Mouse (Mus musculus) lung, embryonic 15.5 days (tissue): Measurements from ENCODE around the gene Chst5. TPM values are rescaled to one million over a fixed set of nuclear protein-coding genes. Genes with fewer than 3 reads are reported as not detected.

Experiments
- ATAC-seq: fragments of 200-750 bp; cut with Nextera tagmentation; 2 replicates; pipeline ENCODE4 v1.8.0; 2017; ENCODE audit warnings: moderate number of reproducible peaks, borderline replicate concordance; ENCODE audit not compliant: low FRiP score, low TSS enrichment; ENCODE audit errors: extremely low read depth
- H3K27ac ChIP-seq: fragments of 300-500 bp; sonication (generic); 2 replicates; pipeline ENCODE4 v1.5.1; 2015; ENCODE audit warnings: moderate library complexity, mild to moderate bottlenecking, inconsistent platforms
- H3K27me3 ChIP-seq: fragments of 300-500 bp; sonication (generic); 2 replicates; pipeline ENCODE4 v1.6.1; 2015; ENCODE audit warnings: inconsistent platforms
- H3K36me3 ChIP-seq: fragments of 300-500 bp; sonication (generic); 2 replicates; pipeline ENCODE4 v1.6.1; 2015; ENCODE audit warnings: inconsistent platforms
- H3K4me1 ChIP-seq: fragments of 300-500 bp; sonication (generic); 2 replicates; pipeline ENCODE4 v1.6.1; 2015; ENCODE audit warnings: inconsistent platforms
- H3K4me2 ChIP-seq: fragments of 300-500 bp; sonication (generic); 2 replicates; pipeline ENCODE4 v1.6.1; 2015; ENCODE audit warnings: inconsistent platforms, mild to moderate bottlenecking, moderate library complexity
- H3K4me3 ChIP-seq: fragments of 300-500 bp; sonication (generic); 2 replicates; pipeline ENCODE4 v1.5.1; 2015; ENCODE audit warnings: mild to moderate bottlenecking, inconsistent platforms
- H3K9ac ChIP-seq: fragments of 300-500 bp; sonication (generic); 2 replicates; pipeline ENCODE4 v1.6.1; 2015; ENCODE audit warnings: inconsistent platforms
- H3K9me3 ChIP-seq: fragments of 300-500 bp; sonication (generic); 2 replicates; pipeline ENCODE4 v1.6.1; 2016; ENCODE audit warnings: inconsistent platforms
- WGBS: fragments of 180-500 bp; shearing (Covaris S2); methylation state at CpG from one replicate; pipeline ENCODE4 v1.1.7; 2015; 5-methylcytosine and 5-hydroxymethylcytosine counted together
- polyA plus RNA-seq: library from polyadenylated mRNA; unstranded; fragments of >200 nt; fragmentation: Nextera tagmentation; extraction: Ambion mirVana; gene quantifications from 2 replicates; pipeline ENCODE4 v1.2.1, GENCODE M21; 2015

The Chst5 gene
- polyA plus RNA-seq, 1 experiment from 2014 or later, result 12.0 TPM

DNA sequence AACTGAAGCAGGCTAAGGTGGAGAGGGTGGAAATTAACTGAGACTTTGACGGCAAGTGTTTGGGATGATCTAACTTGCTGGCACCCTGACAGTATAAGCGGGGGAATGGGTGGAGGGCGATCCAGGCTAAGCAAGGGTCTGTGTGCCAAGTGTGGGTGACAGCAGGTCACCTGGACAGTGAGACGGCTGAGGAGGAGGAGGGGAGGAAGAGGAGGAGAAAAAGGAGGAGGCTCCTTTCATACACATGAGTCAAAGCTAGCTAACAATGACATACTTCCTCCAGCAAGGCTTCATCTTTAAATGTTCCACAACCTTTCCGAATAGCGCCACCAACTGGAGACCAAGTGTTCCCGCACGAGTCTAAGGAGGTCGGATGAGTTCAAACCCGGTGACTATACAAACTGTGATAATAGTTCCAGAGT, 13.1 kb upstream of the Chst5 start:
- Histone ChIP-seq H3K4me2 (0 out of 2 replicates have a peak overlapping the region, but pooled peaks have one; percentile 10), H3K36me3 (no peaks in the 10 kb centered on the region), H3K27me3 (no peaks in the 10 kb centered on the region), H3K4me1 (0 out of 2 replicates have a peak, but pooled peaks cover 3% of the 10 kb centered on the region), H3K27ac (no peak overlapping the region), H3K9ac (no peak overlapping the region), H3K4me3 (no peak overlapping the region), H3K9me3 (no peaks in the 10 kb centered on the region)
- WGBS, result 19% methylated on average over 10 of the region's 10 CpGs
- ATAC-seq, result no peak

DNA sequence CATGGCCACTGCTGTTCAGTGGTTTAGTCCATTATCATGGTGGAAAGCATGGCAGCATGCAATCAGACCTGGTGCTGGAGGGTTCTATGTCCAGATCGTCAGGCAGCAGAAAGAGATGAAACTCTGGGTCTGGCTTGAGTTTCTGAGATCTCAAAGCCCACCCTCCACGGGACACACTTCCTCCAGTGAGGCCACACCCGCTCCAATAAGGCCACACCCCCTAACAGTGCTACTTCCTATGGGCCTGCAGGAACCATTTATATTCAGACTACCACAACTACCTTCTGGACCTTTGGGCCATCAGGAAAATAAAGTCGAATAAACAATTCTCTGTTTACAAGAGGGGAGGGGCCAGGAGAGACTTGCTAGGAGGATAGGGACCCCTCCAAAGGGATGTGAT, 10.7 kb upstream of the Chst5 start:
- 70% methylated on average over 4 of the region's 4 CpGs for WGBS
- H3K4me3 ChIP-seq, result no peak overlapping the region
- 0 out of 2 replicates have a peak, but pooled peaks cover 3% of the 10 kb centered on the region for H3K4me1 ChIP-seq
- H3K9ac ChIP-seq, result no peak overlapping the region
- no peak for ATAC-seq
- no peaks in the 10 kb centered on the region for H3K9me3 ChIP-seq
- H3K4me2 ChIP-seq, result no peak overlapping the region
- H3K27me3 ChIP-seq, result no peaks in the 10 kb centered on the region
- no peaks in the 10 kb centered on the region for H3K36me3 ChIP-seq
- H3K27ac ChIP-seq, result no peak overlapping the region

DNA sequence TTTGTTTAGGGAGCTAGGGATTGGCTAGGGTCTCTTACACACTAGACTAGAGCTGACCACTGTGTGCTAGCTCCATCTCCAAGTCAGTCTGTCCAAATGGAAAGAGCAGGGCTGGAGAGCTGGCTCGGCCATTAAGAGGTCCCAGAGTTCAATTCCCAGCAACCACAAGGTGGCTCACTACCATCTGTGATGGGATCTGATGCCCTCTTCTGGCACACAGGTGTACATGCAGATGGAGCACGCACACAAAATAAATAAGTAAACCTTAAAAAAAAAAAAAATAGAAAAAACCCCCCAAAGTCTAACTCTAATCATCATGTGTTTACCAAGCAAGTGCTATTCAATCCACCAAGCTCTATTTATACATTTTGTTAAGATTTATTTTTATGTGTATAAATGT, 9.4 kb upstream of the Chst5 start:
- H3K9ac ChIP-seq, result no peak overlapping the region
- 96% methylated on average over 2 of the region's 2 CpGs for WGBS
- H3K36me3 ChIP-seq, result no peaks in the 10 kb centered on the region
- H3K27ac ChIP-seq, result no peak overlapping the region
- no peak for ATAC-seq
- H3K4me3 ChIP-seq, result no peak overlapping the region
- no peak overlapping the region for H3K4me2 ChIP-seq
- H3K27me3 ChIP-seq, result no peaks in the 10 kb centered on the region
- 0 out of 2 replicates have a peak, but pooled peaks cover 3% of the 10 kb centered on the region for H3K4me1 ChIP-seq
- H3K9me3 ChIP-seq, result no peaks in the 10 kb centered on the region

DNA sequence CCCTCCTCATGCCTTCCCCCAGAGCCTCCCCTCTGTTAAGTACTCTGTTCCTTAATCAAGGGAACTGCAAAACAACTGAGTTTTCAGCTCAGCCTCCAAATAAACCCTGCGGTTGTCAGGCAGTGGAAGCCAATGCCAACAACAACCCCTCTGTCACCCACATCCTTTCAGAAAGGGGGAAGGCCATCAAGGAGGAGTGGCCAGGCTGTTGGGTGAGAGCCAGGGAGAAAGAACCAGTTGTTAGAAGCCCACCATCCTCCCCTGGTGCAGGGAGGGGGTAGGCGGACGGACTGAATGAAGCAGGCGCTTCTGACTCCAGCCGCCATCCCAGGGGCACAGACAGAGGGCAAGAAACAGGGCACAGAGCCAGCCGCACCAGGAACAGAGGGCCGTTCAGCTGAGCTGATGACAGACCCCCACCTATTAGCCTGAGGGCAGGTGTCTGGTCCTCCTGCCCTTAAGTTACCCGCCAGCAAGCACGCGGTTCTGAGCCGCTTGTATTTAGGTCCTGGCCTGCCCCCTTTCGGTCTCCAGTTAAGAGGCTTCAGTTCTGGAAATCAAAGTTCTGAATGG, 2.7 kb upstream of the Chst5 start:
- 49% methylated on average over 12 of the region's 12 CpGs for WGBS
- peaks cover 22% of the 10 kb centered on the region; the same call in 1 of the 2 replicates for H3K27me3 ChIP-seq

DNA sequence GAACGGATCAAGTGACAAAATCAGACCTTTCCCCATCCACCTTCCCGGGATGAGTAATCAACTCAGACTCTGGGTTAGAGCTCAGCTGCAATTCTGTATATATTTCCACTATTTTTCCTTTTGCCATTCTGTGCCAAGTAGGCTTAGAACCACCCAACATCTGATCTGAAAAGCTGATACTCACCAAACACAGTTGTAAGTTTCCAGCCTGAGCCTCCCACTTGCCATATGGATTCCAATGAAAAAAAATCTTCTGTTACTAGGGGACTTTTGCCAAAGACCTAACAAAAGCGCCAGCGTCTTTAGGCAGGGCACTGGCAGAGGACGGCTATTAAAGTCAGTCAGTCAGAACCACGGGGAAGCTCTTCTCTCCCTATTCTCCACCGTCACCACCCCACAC, 1.3 kb upstream of the Chst5 start:
- Histone ChIP-seq H3K4me2 (no peak overlapping the region), H3K27ac (no peak overlapping the region), H3K4me1 (peaks cover 14% of the 10 kb centered on the region), H3K36me3 (no peaks in the 10 kb centered on the region), H3K27me3 (peaks cover 22% of the 10 kb centered on the region; the same call in 1 of the 2 replicates), H3K9me3 (no peaks in the 10 kb centered on the region), H3K9ac (no peak overlapping the region), H3K4me3 (no peak overlapping the region)
- no peak for ATAC-seq
- 65% methylated on average over 7 of the region's 7 CpGs for WGBS

More for the DNA sequence above, 2.7 kb upstream of the Chst5 start:
- H3K36me3 ChIP-seq, result no peaks in the 10 kb centered on the region
- H3K9me3 ChIP-seq, result no peaks in the 10 kb centered on the region
- no peak overlapping the region for H3K9ac ChIP-seq
- peaks cover 14% of the 10 kb centered on the region for H3K4me1 ChIP-seq
- no peak overlapping the region for H3K4me3 ChIP-seq
- H3K27ac ChIP-seq, result no peak overlapping the region
- ATAC-seq, result peak; percentile 37; the same call in 1 of the 2 replicates
- no peak overlapping the region for H3K4me2 ChIP-seq

DNA sequence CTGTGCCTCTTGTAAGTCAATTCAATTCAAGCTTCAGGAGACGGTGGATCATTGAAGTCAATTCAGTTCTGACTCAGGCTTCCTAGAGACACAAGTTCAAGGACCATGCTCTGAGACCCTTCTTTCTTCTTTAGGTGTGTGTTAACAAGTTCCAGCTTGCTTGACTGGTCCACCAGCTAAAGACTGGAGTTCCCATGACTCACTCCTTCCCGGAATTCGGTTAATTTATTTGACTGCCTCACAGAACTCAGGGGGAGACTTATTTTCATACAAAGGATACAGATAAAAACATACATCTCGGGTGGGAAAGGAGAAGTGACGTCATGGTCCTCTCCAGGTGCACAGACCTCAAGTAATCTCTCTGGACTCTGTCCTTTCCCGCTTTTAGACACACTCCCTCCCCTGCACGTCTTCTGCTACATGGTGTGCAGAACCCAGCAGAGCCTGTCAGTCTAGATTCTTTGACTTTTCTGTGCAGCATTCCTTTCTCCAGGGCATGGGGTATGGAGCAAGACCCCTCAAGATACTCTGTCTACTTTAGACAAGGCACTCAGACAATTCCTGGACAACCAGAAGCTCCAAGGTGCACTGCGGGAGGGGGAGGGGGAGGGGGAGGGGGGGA, 4.6 kb downstream of the Chst5 start:
- H3K27ac ChIP-seq, result peak overlapping the region; percentile 79

DNA sequence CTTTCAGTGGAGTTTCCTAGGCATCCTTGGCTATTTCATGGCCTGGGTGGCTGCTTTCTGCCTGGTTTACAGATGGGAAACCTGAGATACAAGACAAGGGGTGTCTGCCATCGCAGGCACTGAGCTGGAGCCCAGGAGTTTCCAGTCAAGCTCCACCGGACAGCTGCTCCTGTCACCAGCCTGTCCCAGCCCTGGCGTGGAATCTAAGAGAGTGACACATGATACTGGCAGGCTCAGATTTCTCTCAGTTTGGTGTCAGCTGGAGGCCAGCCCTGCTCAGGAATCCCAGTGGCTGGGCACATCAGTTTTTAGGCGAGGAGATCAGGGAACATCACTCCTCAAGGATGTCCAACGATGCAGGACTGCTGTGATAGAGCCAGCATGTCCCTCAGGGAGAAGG, 8.2 kb downstream of the Chst5 start:
- Histone ChIP-seq H3K9me3 (no peaks in the 10 kb centered on the region), H3K4me3 (no peak overlapping the region), H3K9ac (no peak overlapping the region), H3K27me3 (no peaks in the 10 kb centered on the region), H3K36me3 (no peaks in the 10 kb centered on the region), H3K4me1 (0 out of 2 replicates have a peak, but pooled peaks cover 4% of the 10 kb centered on the region), H3K4me2 (no peak overlapping the region), H3K27ac (no peak overlapping the region)
- WGBS, result 12% methylated on average over 5 of the region's 5 CpGs
- no peak for ATAC-seq

More for the DNA sequence above, 4.6 kb downstream of the Chst5 start:
- 29% methylated on average over 7 of the region's 8 CpGs for WGBS
- peaks cover 17% of the 10 kb centered on the region; the same call in 1 of the 2 replicates for H3K27me3 ChIP-seq
- no peaks in the 10 kb centered on the region for H3K9me3 ChIP-seq
- H3K4me1 ChIP-seq, result peaks cover 16% of the 10 kb centered on the region
- no peaks in the 10 kb centered on the region for H3K36me3 ChIP-seq
- no peak overlapping the region; the same call in 1 of the 2 replicates for H3K4me2 ChIP-seq
- peak; percentile 81 for ATAC-seq
- no peak overlapping the region for H3K4me3 ChIP-seq
- H3K9ac ChIP-seq, result no peak overlapping the region

DNA sequence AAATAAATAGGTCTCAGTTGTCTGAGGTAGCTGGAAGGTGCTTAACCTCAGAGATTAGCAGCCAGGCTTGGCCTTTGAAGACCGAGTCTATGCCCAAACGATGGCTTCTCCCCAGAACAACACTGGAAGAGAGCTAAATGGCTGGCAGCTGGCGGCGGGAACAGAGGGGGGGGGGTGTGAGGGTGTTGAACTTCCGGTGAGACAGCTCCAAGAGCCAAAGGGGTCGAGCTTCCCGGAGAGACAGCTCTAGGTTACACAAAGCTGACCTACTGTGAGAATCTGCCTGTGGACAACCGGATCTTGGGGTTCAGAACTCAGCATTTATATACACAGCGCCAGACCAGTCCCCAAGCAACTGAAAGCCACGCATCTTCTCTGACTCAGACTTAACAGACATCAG, 11.7 kb downstream of the Chst5 start:
- ATAC-seq, result 0 out of 2 replicates have a peak, but pooled peaks have one; percentile 19
- H3K4me1 ChIP-seq, result 0 out of 2 replicates have a peak, but pooled peaks cover 4% of the 10 kb centered on the region
- no peaks in the 10 kb centered on the region for H3K27me3 ChIP-seq
- no peak overlapping the region for H3K27ac ChIP-seq
- H3K36me3 ChIP-seq, result no peaks in the 10 kb centered on the region
- WGBS, result 24% methylated on average over 10 of the region's 10 CpGs
- H3K4me3 ChIP-seq, result no peak overlapping the region
- H3K4me2 ChIP-seq, result no peak overlapping the region
- no peak overlapping the region for H3K9ac ChIP-seq
- no peaks in the 10 kb centered on the region for H3K9me3 ChIP-seq

DNA sequence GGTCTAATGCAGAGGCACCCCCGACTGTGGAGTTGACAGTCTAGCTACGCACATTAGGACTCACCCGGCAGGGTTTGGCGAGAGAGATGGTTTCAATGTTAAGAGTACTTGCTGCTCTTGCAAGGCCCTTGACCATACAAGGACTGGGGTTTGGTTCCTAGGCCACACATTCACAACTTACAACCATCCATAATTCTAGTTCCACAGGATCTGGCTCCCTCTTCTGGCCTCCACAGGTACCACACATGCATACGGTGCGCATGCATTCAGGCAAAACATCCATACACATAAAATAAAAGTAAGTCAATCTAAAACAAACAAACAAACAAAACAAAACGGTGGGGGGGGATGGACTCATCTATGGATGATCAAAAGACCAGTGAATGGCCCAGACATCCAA, 15.3 kb downstream of the Chst5 start:
- H3K4me3 ChIP-seq, result no peak overlapping the region
- no peak overlapping the region for H3K27ac ChIP-seq
- H3K27me3 ChIP-seq, result peaks cover 14% of the 10 kb centered on the region
- H3K36me3 ChIP-seq, result no peaks in the 10 kb centered on the region
- no peaks in the 10 kb centered on the region for H3K9me3 ChIP-seq
- no peak overlapping the region for H3K4me2 ChIP-seq
- 86% methylated on average over 7 of the region's 7 CpGs for WGBS
- H3K4me1 ChIP-seq, result peaks cover 21% of the 10 kb centered on the region
- no peak overlapping the region for H3K9ac ChIP-seq
- ATAC-seq, result no peak

DNA sequence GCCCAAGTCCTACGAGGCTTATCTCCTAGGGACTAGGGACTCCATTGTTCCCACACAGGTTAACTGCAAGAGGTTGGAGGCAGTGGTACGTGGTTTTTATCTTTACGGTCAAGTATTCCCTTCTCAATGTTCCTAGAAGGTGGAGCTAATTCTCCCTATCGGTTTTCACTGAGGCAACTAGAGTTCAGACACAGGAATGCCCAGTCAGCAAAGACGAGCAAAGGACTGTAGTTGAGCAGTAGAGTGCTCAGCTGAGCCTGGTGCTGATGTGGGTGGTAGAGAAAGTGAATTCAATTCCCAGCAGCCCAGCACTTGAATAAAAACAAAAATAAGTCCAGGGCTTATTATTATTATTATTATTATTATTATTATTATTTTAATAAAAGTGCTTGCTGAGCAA, 17.6 kb downstream of the Chst5 start:
- Histone ChIP-seq H3K36me3 (no peaks in the 10 kb centered on the region), H3K9ac (no peak overlapping the region), H3K4me2 (no peak overlapping the region), H3K4me1 (peaks cover 38% of the 10 kb centered on the region), H3K27ac (0 out of 2 replicates have a peak overlapping the region, but pooled peaks have one; percentile 18), H3K9me3 (no peaks in the 10 kb centered on the region), H3K4me3 (no peak overlapping the region), H3K27me3 (peaks cover 24% of the 10 kb centered on the region)
- no peak for ATAC-seq
- 34% methylated on average over 5 of the region's 5 CpGs for WGBS

DNA sequence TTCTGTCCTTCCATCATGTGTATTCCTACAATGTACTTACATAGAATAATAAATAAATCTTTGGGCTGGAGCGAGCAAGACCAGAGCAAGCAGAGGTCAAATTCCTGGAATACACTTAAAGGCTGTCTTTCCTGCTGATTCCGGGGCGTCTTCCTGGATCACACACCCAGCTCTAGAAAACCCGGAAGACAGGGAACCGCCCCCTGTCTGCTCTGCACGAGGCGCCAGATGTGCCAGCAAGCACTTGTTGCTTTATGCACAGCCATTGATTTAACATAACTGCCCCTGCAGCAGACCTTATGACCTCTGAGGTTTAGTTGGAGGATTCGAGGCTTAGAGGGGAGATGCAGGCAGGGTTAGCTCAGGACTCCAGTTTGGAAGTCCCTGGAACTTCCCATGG, 18.3 kb downstream of the Chst5 start:
- Histone ChIP-seq H3K4me1 (peaks cover 38% of the 10 kb centered on the region), H3K36me3 (no peaks in the 10 kb centered on the region), H3K27ac (peak overlapping the region; percentile 18; the same call in 1 of the 2 replicates), H3K4me3 (no peak overlapping the region), H3K27me3 (peaks cover 24% of the 10 kb centered on the region), H3K4me2 (no peak overlapping the region; the same call in 1 of the 2 replicates), H3K9ac (no peak overlapping the region), H3K9me3 (no peaks in the 10 kb centered on the region)
- ATAC-seq, result no peak
- 8% methylated on average over 8 of the region's 8 CpGs for WGBS

DNA sequence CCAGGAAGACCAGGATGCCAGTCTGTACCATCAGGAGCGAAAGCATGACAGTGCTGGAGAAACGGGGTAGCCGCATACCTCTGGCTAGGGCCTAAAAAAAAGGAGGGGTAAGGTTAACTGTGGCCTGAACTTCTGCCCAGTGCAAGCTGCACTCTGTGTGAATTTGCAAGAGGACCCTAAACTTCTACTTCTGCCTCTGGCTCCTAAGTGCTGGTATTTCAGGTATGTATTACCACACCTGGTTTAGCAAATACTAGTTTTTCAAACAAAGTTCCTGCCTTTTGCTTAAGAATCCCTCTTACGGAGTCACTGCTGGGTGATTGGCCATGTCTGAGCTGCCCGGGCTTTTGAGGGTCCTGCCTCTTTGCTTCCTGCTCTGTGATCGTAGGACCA, 19.3 kb downstream of the Chst5 start:
- Histone ChIP-seq H3K4me1 (peaks cover 38% of the 10 kb centered on the region), H3K9me3 (no peaks in the 10 kb centered on the region), H3K27ac (peak overlapping the region; percentile 81), H3K27me3 (peaks cover 24% of the 10 kb centered on the region), H3K36me3 (no peaks in the 10 kb centered on the region), H3K4me2 (peak overlapping the region; percentile 54), H3K9ac (no peak overlapping the region), H3K4me3 (peak overlapping the region; percentile 22; the same call in 1 of the 2 replicates)
- ATAC-seq, result peak; percentile 44
- WGBS, result 49% methylated on average over 6 of the region's 6 CpGs
